Mouse (Mus musculus) lung, adult 2 months (tissue): ENCODE data around the gene Lrrc18. TPM values are rescaled to one million over a fixed set of nuclear protein-coding genes. Genes with fewer than 3 reads are reported as not detected.

Experiments
- DNase-seq: peaks from one replicate; pipeline ENCODE4 v3.0.0; 2022
- H3K4me1 ChIP-seq: fragments of 200-500 bp; 2 replicates; pipeline ENCODE4 v1.6.1; 2011; ENCODE audit warnings: low read length; ENCODE audit not compliant: control insufficient read depth, insufficient read depth
- H3K4me3 ChIP-seq: fragments of 200-500 bp; replicated peaks from 2 replicates; pipeline ENCODE3; 2011; ENCODE audit warnings: low read depth, mild to moderate bottlenecking, control low read depth, low read length; ENCODE audit errors: extremely low read depth
- CTCF ChIP-seq: fragments of 200-500 bp; IDR thresholded peaks from 2 replicates; pipeline ENCODE4 v1.5.1; 2011; ENCODE audit warnings: mild to moderate bottlenecking, low read length, control low read depth; ENCODE audit not compliant: insufficient read depth
- POLR2A ChIP-seq: fragments of 200-500 bp; IDR thresholded peaks from 2 replicates; pipeline ENCODE4 v1.6.1; 2011; ENCODE audit warnings: low read depth, mild to moderate bottlenecking, control low read depth, low read length, borderline replicate concordance; ENCODE audit errors: extremely low read depth
- WGBS: fragments of 180-500 bp; shearing (Covaris S2); methylation state at CpG from one replicate; pipeline ENCODE4 v1.1.7; 2018; 5-methylcytosine and 5-hydroxymethylcytosine counted together
- polyA plus RNA-seq: library from polyadenylated mRNA; depleted of rRNA; stranded (reverse); fragments of >200 nt; gene quantifications from 2 replicates; pipeline ENCODE4 v1.2.3, GENCODE M21; 2012

The Lrrc18 gene
- polyA plus RNA-seq, 1 experiment: 2.4 TPM

DNA sequence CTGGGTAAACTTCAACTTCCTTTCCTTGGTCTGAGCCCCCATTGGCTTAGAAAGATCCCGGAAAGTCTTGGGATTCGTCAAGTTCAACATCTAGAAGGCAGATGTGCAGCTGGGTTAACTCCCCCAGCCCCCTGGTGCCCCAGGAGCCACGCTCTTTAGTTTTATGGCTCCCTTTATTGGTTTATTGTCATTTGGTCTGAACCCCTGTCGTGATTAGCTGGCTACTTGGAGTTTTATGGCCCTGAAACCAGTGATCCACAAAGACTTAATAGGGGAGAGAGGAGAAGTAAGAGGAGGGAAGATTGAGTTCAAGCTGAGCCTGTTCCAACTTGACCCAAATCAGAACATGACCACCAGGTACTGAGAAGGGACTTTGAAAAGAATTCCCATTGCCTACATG is 4.5 kb upstream of the Lrrc18 start:
- Histone ChIP-seq H3K4me3 (no peak overlapping the region), H3K4me1 (no peaks in the 10 kb centered on the region)
- TF ChIP-seq CTCF: no peak
- TF ChIP-seq POLR2A: no peak
- WGBS: 72% methylated on average over 4 of the region's 4 CpGs
- no peak for DNase-seq

DNA sequence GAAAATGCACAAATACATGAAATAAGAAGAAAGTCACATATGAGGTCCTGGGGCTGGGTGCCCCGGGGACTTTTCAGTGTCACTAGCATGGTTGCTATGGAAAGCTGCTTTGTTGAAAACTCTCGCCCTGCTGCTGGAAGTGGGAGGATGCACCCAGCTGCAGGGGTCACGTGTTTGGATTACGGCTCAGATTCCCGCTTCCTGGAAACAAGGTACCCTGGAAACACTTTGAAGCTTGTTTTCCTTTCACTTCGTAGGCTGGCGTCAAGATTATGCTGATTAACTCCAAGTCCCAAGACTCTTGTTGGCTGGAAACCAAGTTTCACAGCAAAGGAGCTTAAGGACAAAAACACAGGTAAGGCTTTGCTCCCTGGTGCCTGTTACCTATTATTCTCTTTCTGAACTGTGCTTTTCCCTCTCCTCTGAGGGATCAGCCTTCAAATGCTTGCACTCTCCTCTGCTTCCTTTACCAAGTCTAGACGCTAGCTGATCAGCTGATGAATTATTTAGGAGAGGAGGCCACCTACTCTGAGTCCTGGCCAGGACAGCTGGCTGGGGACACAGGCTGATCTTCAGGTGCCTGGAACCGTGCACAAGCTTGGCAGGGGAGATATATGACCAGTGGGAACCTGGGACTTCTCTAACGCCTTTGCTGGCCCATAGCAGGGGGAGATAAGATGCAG is 3.9 kb downstream of the Lrrc18 start:
- 12% methylated on average over 10 of the region's 10 CpGs for WGBS
- no peak for TF ChIP-seq POLR2A
- TF ChIP-seq CTCF: no peak
- peak overlapping the region; percentile 41 for H3K4me3 ChIP-seq
- peak; percentile 11 for DNase-seq
- H3K4me1 ChIP-seq: no peaks in the 10 kb centered on the region; the same call in 1 of the 2 replicates

DNA sequence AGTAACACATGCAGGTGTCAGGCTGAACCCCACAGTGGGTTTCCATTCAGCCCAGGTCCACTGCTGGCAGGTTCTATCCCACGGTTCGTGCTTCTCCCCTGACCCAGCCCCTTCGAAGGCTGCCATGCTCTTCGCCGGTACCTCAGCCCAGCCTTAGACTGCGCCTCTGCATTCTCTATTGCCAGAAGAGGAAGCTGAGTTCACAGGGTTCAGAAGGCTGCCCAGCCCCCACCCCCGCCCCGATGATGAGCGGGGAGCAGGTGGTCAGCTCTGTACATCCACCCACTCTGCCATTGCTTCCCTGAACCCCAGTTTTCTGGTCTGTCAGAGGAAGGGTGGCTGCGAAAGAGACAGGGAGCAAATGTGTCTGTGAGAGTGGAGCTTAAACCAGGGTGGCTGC is 8.3 kb downstream of the Lrrc18 start:
- Histone ChIP-seq H3K4me3 (no peak overlapping the region), H3K4me1 (no peaks in the 10 kb centered on the region; the same call in 1 of the 2 replicates)
- TF ChIP-seq POLR2A: no peak
- no peak for TF ChIP-seq CTCF
- 50% methylated on average over 10 of the region's 10 CpGs for WGBS
- no peak for DNase-seq

DNA sequence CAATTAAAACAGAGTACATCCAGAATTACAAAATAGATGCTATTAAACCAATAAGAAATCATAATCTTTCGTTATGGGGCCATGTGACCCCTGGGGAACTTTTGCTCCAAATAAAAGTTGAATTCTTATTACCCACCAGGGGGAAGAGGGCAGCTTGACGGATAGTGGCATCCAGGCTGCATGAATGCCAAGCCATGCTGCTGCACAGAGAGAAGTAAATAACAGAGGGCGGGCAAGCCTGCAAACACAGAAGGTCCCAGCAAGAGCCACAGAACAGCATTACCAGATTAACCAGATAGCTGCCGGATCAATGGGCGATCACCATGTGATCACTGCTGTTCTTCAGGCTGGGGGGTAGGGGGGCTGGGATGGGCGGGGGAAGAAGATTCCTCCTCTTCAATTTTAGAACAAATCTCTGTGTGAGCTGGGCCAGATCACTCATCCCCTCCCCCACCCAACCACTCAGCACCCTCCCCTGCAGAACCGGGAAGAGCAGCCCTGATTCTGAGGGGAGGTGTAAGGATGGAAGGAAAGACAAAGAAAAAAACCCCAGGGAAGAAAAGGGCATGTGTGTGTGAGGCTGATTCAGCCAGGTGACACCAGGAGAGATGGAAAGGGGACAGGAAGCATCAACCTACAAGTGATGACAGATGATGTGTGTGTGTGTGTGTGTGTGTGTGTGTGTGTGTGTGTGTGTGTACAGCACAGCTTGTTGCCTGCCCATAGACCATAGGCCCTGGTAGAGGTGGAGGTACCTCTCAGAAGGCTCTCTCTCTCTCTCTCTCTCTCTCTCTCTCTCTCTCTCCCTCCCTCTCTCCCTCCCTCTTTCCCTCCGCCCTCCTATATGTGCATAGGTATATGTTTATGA is 9.2 kb downstream of the Lrrc18 start:
- 51% methylated on average over 8 of the region's 8 CpGs for WGBS
- no peak for DNase-seq
- TF ChIP-seq POLR2A (no peak), CTCF (no peak)
- Histone ChIP-seq H3K4me3 (no peak overlapping the region), H3K4me1 (no peaks in the 10 kb centered on the region; the same call in 1 of the 2 replicates)

DNA sequence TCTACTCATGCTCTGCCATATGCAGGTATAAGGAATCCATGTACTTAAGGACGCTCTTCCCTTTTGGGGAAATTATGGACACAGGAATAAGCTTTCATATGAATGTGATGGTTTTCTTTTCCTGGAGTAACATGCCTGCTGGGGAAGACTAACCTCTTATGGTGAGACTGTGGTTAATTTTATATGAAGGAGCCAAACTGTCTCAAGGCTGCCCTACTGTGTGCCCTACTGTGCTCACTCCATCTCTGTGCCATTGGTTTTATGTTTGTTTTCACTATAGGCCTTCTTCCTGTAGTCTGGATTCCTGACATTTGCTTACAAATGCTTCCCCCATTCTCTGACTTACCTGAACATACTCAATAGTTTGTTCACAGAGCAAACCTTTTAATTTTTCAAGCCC is 13.9 kb downstream of the Lrrc18 start:
- 97% methylated on average over 1 of the region's 1 CpGs for WGBS
- Histone ChIP-seq H3K4me3 (no peak overlapping the region), H3K4me1 (no peaks in the 10 kb centered on the region)
- no peak for DNase-seq
- TF ChIP-seq CTCF (no peak), POLR2A (no peak)

DNA sequence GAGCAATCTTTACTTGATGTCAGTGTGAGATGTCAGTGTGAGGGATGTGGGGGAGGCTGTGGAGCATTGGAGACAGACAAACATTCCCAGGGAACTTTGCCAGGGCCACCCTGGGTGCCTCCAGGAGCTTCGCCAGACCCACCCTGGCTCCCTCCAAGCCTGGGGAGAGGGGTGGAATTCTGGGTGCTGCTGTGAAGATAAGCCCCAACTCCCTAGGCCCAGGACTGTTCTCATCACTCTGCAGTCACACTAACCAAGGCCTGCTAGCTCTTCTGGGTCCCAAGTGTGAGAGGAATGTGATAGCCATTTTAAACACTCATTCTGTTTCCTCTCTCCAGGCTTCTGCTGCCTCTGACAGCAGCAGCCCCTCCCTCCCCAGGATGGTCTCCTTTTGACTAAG is 16.5 kb downstream of the Lrrc18 start:
- 64% methylated on average over 1 of the region's 1 CpGs for WGBS
- Histone ChIP-seq H3K4me1 (no peaks in the 10 kb centered on the region), H3K4me3 (no peak overlapping the region)
- no peak for TF ChIP-seq CTCF
- no peak for TF ChIP-seq POLR2A
- DNase-seq: no peak

DNA sequence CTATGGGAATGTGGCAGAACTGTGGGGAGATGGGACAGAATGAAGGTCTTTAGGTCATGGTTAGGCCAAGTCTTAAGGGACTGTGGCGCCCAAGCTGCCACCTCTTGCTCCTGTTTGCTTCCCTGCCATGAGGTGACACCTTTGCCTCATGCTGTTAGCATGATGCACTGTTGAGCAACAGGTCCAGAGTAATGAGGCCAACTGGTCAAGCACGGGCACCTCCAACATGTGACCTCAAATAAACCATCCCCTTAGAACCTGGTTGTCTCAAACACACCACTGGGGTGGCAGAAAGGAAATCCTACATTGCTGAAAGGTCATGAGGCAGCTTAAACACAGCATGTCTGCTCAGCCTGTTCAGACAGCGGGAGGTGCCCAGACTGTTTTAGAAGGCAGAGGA is 27.9 kb downstream of the Lrrc18 start:
- WGBS: 75% methylated on average over 3 of the region's 3 CpGs
- Histone ChIP-seq H3K4me3 (no peak overlapping the region), H3K4me1 (no peaks in the 10 kb centered on the region)
- DNase-seq: no peak
- TF ChIP-seq POLR2A (no peak), CTCF (no peak)

DNA sequence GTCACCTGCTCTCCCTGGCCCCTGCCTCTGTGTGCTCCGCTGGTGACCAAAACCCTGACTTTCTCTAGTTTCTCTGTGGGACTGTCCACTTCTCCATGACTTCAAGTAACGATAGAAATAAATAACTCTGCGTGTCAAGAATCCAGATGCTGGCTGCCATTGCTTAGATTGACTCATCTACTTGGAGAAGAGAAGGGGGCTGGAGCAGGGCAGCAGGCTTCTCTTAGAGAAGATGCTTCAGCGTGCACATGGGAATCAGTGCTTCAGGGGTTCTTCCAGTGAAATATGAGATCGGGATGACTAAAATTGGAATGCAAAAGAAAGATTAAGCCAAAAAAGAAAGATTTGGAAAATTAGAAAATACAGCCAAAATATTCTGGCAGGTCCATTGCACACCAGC is 28.4 kb downstream of the Lrrc18 start:
- no peak overlapping the region for H3K4me3 ChIP-seq
- 63% methylated on average over 5 of the region's 5 CpGs for WGBS
- TF ChIP-seq CTCF: no peak
- no peaks in the 10 kb centered on the region for H3K4me1 ChIP-seq
- no peak for DNase-seq

DNA sequence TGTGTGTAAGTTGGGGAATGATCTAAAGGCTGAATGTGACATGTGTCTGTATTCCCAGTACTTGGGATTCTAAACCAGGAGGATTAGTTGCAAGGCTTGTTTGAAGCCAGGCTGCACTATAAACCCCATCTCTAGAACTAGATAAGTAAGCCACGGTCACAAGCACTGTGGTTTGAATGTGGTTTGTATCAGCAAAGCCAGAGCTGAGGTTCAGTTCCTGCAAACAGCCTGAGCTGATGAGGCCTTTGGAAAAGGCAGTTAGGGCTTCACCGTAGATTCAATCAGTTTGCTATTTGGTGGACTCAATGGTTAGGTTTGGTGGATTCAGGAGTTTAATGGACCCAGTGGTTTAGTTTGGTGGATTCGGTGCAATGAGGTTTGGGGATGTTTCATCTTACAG is 39.7 kb downstream of the Lrrc18 start:
- no peak for DNase-seq
- 87% methylated on average over 3 of the region's 3 CpGs for WGBS
- Histone ChIP-seq H3K4me1 (no peaks in the 10 kb centered on the region), H3K4me3 (no peak overlapping the region)
- no peak for TF ChIP-seq CTCF
- TF ChIP-seq POLR2A: no peak

DNA sequence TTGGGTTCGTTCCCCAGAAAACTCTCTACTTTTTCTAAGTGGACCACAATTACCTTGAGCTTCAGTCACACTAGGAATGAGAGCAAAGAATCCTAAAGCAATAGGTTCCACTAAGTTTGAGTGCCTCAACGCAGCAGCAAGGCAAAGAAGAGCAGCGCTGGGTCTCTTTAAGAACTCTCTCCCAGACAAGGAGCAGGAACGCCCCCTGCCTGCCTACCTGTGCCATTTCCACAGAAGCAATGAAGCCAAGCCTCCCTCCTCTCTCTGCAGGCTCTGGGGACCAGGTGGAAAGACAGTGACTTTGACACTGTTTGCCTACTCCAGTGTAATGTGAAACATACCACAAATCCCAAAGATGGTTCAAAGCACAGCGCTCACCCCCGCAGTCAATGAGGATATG is 42.2 kb downstream of the Lrrc18 start:
- Histone ChIP-seq H3K4me1 (no peaks in the 10 kb centered on the region), H3K4me3 (no peak overlapping the region)
- 42% methylated on average over 6 of the region's 6 CpGs for WGBS
- TF ChIP-seq CTCF (peak; percentile 57), POLR2A (no peak)
- peak; percentile 5 for DNase-seq
